Mouse (Mus musculus): ENCODE data around the gene Clasp2.
A peak's percentile ranks its signal among the peaks of the same experiment; 100 is the strongest.
"Not testable (repeated sequence)": the region's sequence is repeated elsewhere in the genome, so short reads cannot be mapped to it uniquely, and the experiment has no call there.

The Clasp2 gene

GRCm38 (mm10) chr9:113755888-113756719 lies 14.8 kb downstream of the Clasp2 start:
- DNase-seq (ENCODE audit: low spot score): no peak

- no peak for DNase-seq (ENCODE audit: low spot score)
Measured at GRCm38 (mm10) chr9:113758472-113758871, 17.2 kb downstream of the Clasp2 start.

- DNase-seq (ENCODE audit: low spot score): no peak
Measured at GRCm38 (mm10) chr9:113759684-113760083, 18.4 kb downstream of the Clasp2 start.

- no peak for DNase-seq (ENCODE audit: low spot score)
Measured at GRCm38 (mm10) chr9:113762389-113762788, 21.1 kb downstream of the Clasp2 start.

GRCm38 (mm10) chr9:113763123-113763522 lies 21.9 kb downstream of the Clasp2 start:
- DNase-seq (ENCODE audit: low spot score): no peak

GRCm38 (mm10) chr9:113770640-113771039 lies 29.4 kb downstream of the Clasp2 start:
- no peak for DNase-seq (ENCODE audit: low spot score)

- DNase-seq (ENCODE audit: low spot score): no peak
Measured at GRCm38 (mm10) chr9:113780863-113781262, 39.6 kb downstream of the Clasp2 start.

GRCm38 (mm10) chr9:113782362-113783005 lies 41.2 kb downstream of the Clasp2 start:
- no peak for DNase-seq (ENCODE audit: low spot score)

GRCm38 (mm10) chr9:113783674-113784073 lies 42.4 kb downstream of the Clasp2 start:
- DNase-seq (ENCODE audit: low spot score): no peak

- not testable (repeated sequence) for DNase-seq (ENCODE audit: low spot score)
Measured at GRCm38 (mm10) chr9:113789283-113789682, 48.0 kb downstream of the Clasp2 start.

GRCm38 (mm10) chr9:113792651-113793512 lies 51.6 kb downstream of the Clasp2 start:
- peak; percentile 75 for DNase-seq (ENCODE audit: low spot score)

- no peak for DNase-seq (ENCODE audit: low spot score)
Measured at GRCm38 (mm10) chr9:113793513-113793905, 52.2 kb downstream of the Clasp2 start.

GRCm38 (mm10) chr9:113793966-113794365 lies 52.7 kb downstream of the Clasp2 start:
- no peak for DNase-seq (ENCODE audit: low spot score)

- no peak for DNase-seq (ENCODE audit: low spot score)
Measured at GRCm38 (mm10) chr9:113797206-113797605, 55.9 kb downstream of the Clasp2 start.

GRCm38 (mm10) chr9:113800671-113801070 lies 59.4 kb downstream of the Clasp2 start:
- DNase-seq (ENCODE audit: low spot score): no peak

- DNase-seq (ENCODE audit: low spot score): no peak
Measured at GRCm38 (mm10) chr9:113802734-113803133, 61.5 kb downstream of the Clasp2 start.

- DNase-seq (ENCODE audit: low spot score): no peak
Measured at GRCm38 (mm10) chr9:113803751-113804150, 62.5 kb downstream of the Clasp2 start.

GRCm38 (mm10) chr9:113805359-113805758 lies 64.1 kb downstream of the Clasp2 start:
- no peak for DNase-seq (ENCODE audit: low spot score)

- DNase-seq (ENCODE audit: low spot score): no peak
Measured at GRCm38 (mm10) chr9:113811327-113811726, 70.1 kb downstream of the Clasp2 start.

GRCm38 (mm10) chr9:113811957-113812670 lies 70.8 kb downstream of the Clasp2 start:
- DNase-seq (ENCODE audit: low spot score): peak; percentile 80

GRCm38 (mm10) chr9:113812671-113813001 lies 71.4 kb downstream of the Clasp2 start:
- no peak for DNase-seq (ENCODE audit: low spot score)

GRCm38 (mm10) chr9:113813086-113813485 lies 71.8 kb downstream of the Clasp2 start:
- no peak for DNase-seq (ENCODE audit: low spot score)

Measured in T-cell, adult 2 months (primary cell).